Mouse (Mus musculus): ENCODE measurements around the gene Adgrg5. TPM values are rescaled to one million over a fixed set of nuclear protein-coding genes. Genes with fewer than 3 reads are reported as not detected.

Gene Adgrg5
- polyA plus RNA-seq, 1 experiment from 2014 or later = 0.25 TPM

DNA sequence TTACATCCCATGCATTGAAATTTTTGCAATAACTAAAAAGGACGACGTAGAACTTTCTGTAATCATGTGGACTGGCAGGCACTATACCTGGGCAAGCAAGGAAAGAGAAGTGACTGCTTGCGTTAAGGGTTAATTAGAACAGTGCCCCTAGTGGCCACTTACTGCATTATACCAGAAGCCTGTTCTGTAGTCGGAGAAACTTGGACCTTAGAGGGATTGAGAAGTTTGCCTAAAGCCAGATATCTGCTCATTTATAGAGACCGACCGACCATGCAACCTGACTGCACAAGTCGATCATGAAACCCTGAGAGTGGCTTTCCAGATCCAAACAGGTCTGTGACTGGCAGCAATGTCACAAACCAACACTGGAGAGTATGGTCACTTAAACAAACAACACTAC, 43.1 kb downstream of the Adgrg5 start:
- Histone ChIP-seq H3K4me3 (replicated peaks) (no peak overlapping the region), H3K27ac (replicated peaks) (peak overlapping the region; percentile 95), H3K9me3 (replicated peaks) (no peaks in the 10 kb centered on the region), H3K4me2 (no peak overlapping the region), H3K4me1 (replicated peaks) (peaks cover 88% of the 10 kb centered on the region), H3K36me3 (replicated peaks) (no peaks in the 10 kb centered on the region), H3K27me3 (no peaks in the 10 kb centered on the region), H3K9ac (no peak overlapping the region)
- no peak for ATAC-seq (ENCODE audit: insufficient read depth)
- 4% methylated on average over 7 of the region's 7 CpGs for WGBS (ENCODE audit: insufficient replicate concordance)

DNA sequence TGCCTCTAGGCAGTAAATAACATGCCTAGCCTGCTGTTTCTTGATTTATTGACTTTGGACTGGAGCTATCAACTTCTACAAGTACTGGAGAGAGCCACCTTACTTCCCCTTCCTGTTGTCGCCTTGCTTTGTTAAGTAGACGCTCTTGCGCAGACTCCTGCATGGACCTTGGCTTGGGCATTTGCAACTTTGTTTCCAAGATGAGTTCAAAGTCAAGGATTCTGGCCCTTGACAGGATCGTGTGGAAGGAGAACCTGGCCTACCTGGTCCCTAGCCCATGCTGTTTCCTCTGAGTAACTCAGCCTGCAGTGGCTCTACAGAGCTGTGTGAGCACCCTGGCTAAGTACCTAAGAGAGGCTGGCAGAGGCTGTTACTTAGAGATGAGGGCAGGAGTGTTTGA, 43.6 kb downstream of the Adgrg5 start:
- H3K4me2 ChIP-seq = no peak overlapping the region
- no peak for ATAC-seq (ENCODE audit: insufficient read depth)
- no peaks in the 10 kb centered on the region for H3K36me3 ChIP-seq (replicated peaks)
- no peaks in the 10 kb centered on the region for H3K9me3 ChIP-seq (replicated peaks)
- H3K27me3 ChIP-seq = no peaks in the 10 kb centered on the region
- WGBS (ENCODE audit: insufficient replicate concordance) = 23% methylated on average over 4 of the region's 4 CpGs
- H3K27ac ChIP-seq (replicated peaks) = peak overlapping the region; percentile 95
- peaks cover 88% of the 10 kb centered on the region for H3K4me1 ChIP-seq (replicated peaks)
- no peak overlapping the region for H3K4me3 ChIP-seq (replicated peaks)
- H3K9ac ChIP-seq = no peak overlapping the region

DNA sequence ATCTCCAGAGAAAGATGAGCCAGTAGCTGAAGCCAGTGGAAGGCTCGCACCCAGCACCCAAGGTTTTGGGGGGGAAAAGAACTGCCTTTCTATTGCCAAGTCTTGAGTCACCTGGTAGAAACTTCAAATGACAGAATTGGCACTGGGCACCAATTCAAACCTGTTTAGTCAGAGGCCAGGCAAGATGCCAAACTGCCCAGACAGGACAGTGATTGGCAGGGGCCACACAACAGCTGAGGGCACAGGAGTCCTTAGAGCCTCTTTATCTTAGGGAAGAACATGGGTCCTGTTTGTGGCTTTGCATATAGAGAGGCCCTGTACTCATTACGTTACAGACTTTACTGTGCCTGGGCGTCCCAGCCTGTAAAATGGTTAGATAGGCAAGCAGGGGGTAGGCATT, 44.1 kb downstream of the Adgrg5 start:
- 40% methylated on average over 3 of the region's 3 CpGs for WGBS (ENCODE audit: insufficient replicate concordance)
- H3K36me3 ChIP-seq (replicated peaks) = no peaks in the 10 kb centered on the region
- peaks cover 83% of the 10 kb centered on the region for H3K4me1 ChIP-seq (replicated peaks)
- H3K4me3 ChIP-seq (replicated peaks) = no peak overlapping the region
- H3K9ac ChIP-seq = no peak overlapping the region
- H3K4me2 ChIP-seq = no peak overlapping the region
- no peaks in the 10 kb centered on the region for H3K27me3 ChIP-seq
- no peaks in the 10 kb centered on the region for H3K9me3 ChIP-seq (replicated peaks)
- peak overlapping the region; percentile 95 for H3K27ac ChIP-seq (replicated peaks)
- no peak for ATAC-seq (ENCODE audit: insufficient read depth)

DNA sequence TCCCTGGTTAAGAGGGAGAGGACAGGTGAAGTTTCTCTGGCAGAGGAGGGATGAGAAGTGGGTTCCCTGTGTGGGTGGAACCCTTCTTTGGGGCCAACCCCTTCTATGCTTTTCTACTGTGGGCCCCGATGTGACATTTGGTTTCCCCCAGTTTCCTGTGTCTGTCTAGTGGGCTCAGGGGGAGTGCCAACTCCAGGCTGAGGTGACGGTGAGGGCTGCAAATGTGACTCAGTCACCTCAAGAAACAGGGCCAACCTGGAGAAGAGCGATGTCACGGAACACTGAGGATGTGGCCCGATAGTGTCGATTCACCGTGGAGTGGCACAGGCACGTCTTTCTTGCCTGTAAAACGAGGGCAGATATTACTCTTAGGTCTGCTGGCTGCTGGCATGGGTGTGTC, 49.8 kb downstream of the Adgrg5 start:
- Histone ChIP-seq H3K9me3 (replicated peaks) (no peaks in the 10 kb centered on the region), H3K4me2 (no peak overlapping the region), H3K27ac (replicated peaks) (no peak overlapping the region), H3K4me1 (replicated peaks) (peaks cover 77% of the 10 kb centered on the region), H3K27me3 (peaks cover 11% of the 10 kb centered on the region), H3K36me3 (replicated peaks) (no peaks in the 10 kb centered on the region), H3K4me3 (replicated peaks) (no peak overlapping the region), H3K9ac (no peak overlapping the region)
- WGBS (ENCODE audit: insufficient replicate concordance) = 50% methylated on average over 9 of the region's 9 CpGs
- ATAC-seq (ENCODE audit: insufficient read depth) = no peak

DNA sequence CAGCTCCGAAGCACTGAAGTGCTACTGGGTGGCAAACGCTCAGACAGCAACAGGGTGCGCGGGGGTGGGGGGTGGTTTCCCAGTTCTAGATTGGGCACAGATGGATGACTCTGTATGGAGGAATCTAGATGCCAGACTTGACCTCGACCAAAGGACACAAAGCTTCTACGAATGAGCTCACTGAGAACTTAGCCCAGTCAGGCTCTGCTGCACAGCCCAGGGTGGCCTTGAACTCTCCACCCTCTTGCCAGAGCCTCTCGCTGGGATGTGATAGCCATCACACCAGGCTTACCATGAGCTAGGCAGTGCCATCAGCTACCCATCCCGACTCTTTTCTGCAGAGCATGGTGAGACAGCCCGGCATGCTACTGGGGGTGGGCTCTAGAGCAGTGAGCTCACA, 50.3 kb downstream of the Adgrg5 start:
- 62% methylated on average over 9 of the region's 9 CpGs for WGBS (ENCODE audit: insufficient replicate concordance)
- Histone ChIP-seq H3K4me1 (replicated peaks) (peaks cover 79% of the 10 kb centered on the region), H3K4me3 (replicated peaks) (no peak overlapping the region), H3K36me3 (replicated peaks) (no peaks in the 10 kb centered on the region), H3K9me3 (replicated peaks) (no peaks in the 10 kb centered on the region), H3K4me2 (no peak overlapping the region), H3K27me3 (peaks cover 14% of the 10 kb centered on the region), H3K9ac (no peak overlapping the region), H3K27ac (replicated peaks) (no peak overlapping the region; the same call in 1 of the 2 replicates)
- ATAC-seq (ENCODE audit: insufficient read depth) = no peak

DNA sequence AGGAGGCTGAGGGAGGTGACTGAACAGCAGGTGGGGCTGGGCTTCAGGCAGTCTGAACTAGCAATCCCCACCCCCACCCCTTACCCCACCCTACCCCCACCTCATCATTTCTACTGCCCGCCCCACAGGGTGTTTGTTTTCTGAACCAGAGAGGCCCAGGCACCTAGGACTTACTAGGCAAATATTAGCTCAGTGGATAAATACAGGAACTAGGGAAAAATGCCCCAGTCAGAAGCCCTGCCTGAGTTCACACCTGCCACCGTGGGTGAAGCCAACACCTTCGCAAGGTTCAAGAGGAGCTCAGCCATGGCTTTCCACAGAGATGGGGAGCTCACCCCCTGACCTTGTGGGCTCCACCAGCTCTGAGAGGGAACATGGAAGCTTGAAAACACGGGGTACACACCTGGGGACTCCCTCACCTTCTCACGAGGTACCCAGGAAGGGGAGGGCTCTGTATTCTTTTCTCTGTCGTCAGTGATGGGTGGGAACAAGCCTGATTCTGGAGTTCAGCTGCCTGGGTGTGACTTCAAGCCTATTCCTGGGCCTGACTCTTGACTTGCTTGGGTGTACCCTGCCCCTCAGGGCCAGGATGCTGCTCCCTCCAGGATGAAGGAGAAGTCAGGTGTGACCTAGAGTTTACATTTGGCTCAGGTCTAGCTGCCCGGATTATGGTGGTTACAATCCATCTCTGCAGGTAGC, 51.1 kb downstream of the Adgrg5 start, which contains the start of gene Adgrg1:
Gene Adgrg1, plus strand, starts transcription at position 285 of the 699 bp plus-strand sequence.
- Histone ChIP-seq H3K27ac (replicated peaks) (peak within 1 kb of the TSS; percentile 74), H3K4me1 (replicated peaks) (peaks cover 82% of the 10 kb centered on the region), H3K4me2 (peak within 1 kb of the TSS; percentile 27), H3K4me3 (replicated peaks) (no peak within 1 kb of the TSS), H3K27me3 (peaks cover 14% of the 10 kb centered on the region), H3K36me3 (replicated peaks) (no peaks in the 10 kb centered on the region), H3K9me3 (replicated peaks) (no peaks in the 10 kb centered on the region), H3K9ac (no peak within 1 kb of the TSS)
- 45% methylated on average over 7 of the region's 7 CpGs for WGBS (ENCODE audit: insufficient replicate concordance)
- peak; percentile 59 for ATAC-seq (ENCODE audit: insufficient read depth)

DNA sequence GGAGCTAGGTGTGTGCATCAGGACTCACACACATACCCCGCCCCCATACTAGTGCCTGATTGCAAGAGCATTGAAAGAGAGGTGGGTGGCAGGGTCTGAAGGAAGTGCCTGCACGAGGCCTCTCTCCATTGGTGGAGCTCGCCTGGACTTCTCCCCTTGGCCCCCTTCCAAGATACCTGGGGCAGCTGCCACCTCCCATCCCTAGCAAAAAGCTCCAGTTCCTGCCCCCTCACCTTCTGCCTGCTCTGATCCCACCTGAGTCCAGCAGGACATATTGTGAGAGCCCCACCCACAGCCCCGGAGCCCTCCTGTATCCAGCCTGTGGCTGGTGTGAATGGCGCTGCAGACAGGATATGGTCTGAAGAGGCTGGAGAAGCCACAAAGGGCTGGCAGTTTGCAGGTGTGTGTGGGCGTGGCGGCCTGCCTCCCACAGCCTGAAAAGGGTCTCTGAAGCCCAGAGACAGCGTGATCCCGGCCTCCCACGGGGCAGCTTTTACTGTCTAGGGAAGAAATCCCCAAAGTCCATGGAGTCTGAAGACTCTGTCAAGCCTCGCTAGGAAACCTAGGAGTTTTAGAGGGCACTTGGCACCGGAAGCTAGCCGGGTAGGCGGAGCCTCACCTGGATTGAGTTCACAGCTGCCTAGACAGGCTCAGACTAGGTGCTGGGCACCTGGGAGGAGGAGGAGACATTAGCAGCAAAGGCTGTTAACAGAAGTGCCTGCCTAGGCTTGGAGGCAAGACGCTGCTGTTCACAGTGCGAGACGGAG, 53.3 kb downstream of the Adgrg5 start:
- Histone ChIP-seq H3K4me2 (peak overlapping the region; percentile 75), H3K4me3 (replicated peaks) (peak overlapping the region; percentile 50), H3K36me3 (replicated peaks) (no peaks in the 10 kb centered on the region), H3K27ac (replicated peaks) (peak overlapping the region; percentile 65), H3K4me1 (replicated peaks) (peaks cover 90% of the 10 kb centered on the region), H3K27me3 (peaks cover 14% of the 10 kb centered on the region), H3K9me3 (replicated peaks) (no peaks in the 10 kb centered on the region), H3K9ac (peak overlapping the region; percentile 51)
- 10% methylated on average over 17 of the region's 17 CpGs for WGBS (ENCODE audit: insufficient replicate concordance)
- ATAC-seq (ENCODE audit: insufficient read depth) = peak; percentile 22; the same call in 1 of the 2 replicates

DNA sequence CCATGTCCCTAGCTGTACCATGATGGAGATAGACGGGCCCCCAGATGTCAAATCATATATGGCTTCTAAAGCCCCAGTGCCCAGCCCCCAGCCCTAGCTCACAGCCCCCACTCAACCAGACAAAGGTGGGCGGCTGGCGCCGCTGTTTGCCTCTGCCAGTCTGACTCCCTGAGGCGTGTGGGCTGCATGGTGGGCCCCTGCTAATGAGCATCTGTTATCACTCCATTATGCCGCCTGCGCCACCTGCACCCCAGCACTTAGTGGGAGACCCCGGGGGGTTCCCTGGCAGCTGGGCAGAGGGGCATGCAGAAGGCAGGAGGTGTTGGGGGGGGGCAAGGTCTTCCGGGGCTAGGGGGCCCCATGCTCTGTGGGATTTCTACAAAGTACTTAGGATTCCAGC, 54.6 kb downstream of the Adgrg5 start:
- peak overlapping the region; percentile 75 for H3K4me2 ChIP-seq
- peak overlapping the region; percentile 50 for H3K4me3 ChIP-seq (replicated peaks)
- WGBS (ENCODE audit: insufficient replicate concordance) = 19% methylated on average over 9 of the region's 9 CpGs
- H3K4me1 ChIP-seq (replicated peaks) = peaks cover 99% of the 10 kb centered on the region
- H3K9ac ChIP-seq = peak overlapping the region; percentile 51; the same call in 1 of the 2 replicates
- peaks cover 14% of the 10 kb centered on the region for H3K27me3 ChIP-seq
- no peaks in the 10 kb centered on the region for H3K9me3 ChIP-seq (replicated peaks)
- no peak for ATAC-seq (ENCODE audit: insufficient read depth)
- no peak overlapping the region for H3K27ac ChIP-seq (replicated peaks)
- no peaks in the 10 kb centered on the region for H3K36me3 ChIP-seq (replicated peaks)

DNA sequence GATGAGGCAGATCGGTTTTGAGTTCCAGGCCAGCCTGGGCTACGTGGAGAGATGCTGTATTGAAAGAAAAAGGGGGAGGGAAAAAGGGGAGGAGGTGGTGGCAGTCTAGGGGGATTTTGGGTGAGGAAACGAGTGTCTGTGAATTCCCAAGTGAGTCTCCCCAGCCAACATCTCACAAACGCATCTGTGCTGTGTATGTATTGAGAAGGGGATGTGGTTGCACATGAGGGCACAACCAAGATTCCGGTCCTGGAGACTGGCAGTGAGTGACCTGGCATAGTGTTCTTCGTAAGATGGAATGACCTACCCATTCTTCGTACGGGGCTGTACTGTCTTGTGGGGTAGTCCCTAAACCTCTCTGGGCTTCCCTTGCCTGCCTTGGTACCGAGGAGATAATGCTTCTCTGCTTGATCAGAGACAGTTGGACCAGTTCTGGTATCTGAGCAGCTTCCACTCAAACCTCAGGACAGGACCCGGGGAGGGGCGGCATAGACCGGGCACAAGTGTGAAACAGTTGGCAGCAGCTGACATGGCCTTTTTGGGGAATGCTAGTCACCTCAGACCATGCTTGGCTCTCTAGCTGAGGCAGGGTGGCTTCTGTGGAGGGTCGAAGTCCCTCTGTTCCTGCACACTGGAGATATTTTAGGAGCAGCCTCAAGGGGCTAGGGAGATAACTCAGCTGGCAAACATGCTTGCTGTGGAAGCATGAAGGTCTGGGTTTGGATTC, 55.3 kb downstream of the Adgrg5 start:
- no peak overlapping the region; the same call in 1 of the 2 replicates for H3K27ac ChIP-seq (replicated peaks)

DNA sequence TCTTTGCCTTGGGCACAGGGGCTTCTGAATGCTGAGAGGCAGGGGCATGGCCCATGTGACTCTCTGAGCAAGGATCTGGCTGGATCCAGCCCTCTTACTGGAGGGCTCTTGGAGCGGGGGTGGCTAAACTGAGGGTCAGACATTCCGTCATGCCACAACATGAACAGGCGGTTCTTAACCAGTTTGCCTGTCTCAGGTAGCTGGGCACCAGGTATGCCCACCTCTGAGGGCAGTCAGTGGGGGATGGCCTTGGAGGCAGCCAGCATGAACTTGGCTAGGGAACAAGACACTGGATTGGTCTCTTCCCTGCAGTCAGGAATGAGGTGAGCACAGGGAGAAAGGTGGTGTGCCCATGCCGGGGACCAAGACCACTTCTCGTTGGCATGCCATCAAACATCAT, 56.7 kb downstream of the Adgrg5 start:
- Histone ChIP-seq H3K4me3 (replicated peaks) (no peak overlapping the region), H3K4me1 (replicated peaks) (peaks cover 98% of the 10 kb centered on the region), H3K4me2 (no peak overlapping the region), H3K36me3 (replicated peaks) (no peaks in the 10 kb centered on the region), H3K27ac (replicated peaks) (0 out of 2 replicates have a peak overlapping the region, but pooled peaks have one; percentile 3), H3K27me3 (peaks cover 14% of the 10 kb centered on the region), H3K9ac (no peak overlapping the region), H3K9me3 (replicated peaks) (no peaks in the 10 kb centered on the region)
- WGBS (ENCODE audit: insufficient replicate concordance) = 67% methylated on average over 5 of the region's 5 CpGs
- no peak for ATAC-seq (ENCODE audit: insufficient read depth)

More for the DNA sequence above, 55.3 kb downstream of the Adgrg5 start:
- 19% methylated on average over 13 of the region's 13 CpGs for WGBS (ENCODE audit: insufficient replicate concordance)
- peaks cover 14% of the 10 kb centered on the region for H3K27me3 ChIP-seq
- peak overlapping the region; percentile 50; the same call in 1 of the 2 replicates for H3K4me3 ChIP-seq (replicated peaks)
- no peak for ATAC-seq (ENCODE audit: insufficient read depth)
- peak overlapping the region; percentile 51; the same call in 1 of the 2 replicates for H3K9ac ChIP-seq
- H3K4me1 ChIP-seq (replicated peaks) = peaks cover 99% of the 10 kb centered on the region
- H3K36me3 ChIP-seq (replicated peaks) = no peaks in the 10 kb centered on the region
- peak overlapping the region; percentile 75 for H3K4me2 ChIP-seq
- no peaks in the 10 kb centered on the region for H3K9me3 ChIP-seq (replicated peaks)

DNA sequence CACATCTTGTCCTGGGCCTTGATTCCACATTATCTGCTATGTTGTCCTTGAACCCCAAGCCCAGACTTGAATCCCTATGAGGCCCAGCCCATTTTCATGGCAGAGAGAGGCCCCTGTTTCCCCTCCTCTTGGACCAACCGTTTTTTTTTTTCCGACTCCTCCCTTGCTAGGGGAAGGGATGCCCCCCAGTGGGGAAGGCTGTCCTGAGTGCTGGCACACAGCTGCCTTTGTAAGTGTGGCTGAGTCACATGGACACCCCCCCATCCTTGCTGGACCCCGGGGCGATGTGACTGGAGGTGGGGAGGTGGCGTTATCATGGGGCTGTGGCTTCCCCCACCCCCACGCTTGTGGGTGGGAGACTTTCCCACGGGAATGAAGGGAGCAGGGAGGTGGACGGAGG, 57.5 kb downstream of the Adgrg5 start:
- Histone ChIP-seq H3K27ac (replicated peaks) (no peak overlapping the region; the same call in 1 of the 2 replicates), H3K36me3 (replicated peaks) (no peaks in the 10 kb centered on the region), H3K4me3 (replicated peaks) (no peak overlapping the region), H3K4me2 (no peak overlapping the region), H3K9ac (no peak overlapping the region), H3K4me1 (replicated peaks) (peaks cover 98% of the 10 kb centered on the region), H3K27me3 (peaks cover 14% of the 10 kb centered on the region), H3K9me3 (replicated peaks) (no peaks in the 10 kb centered on the region)
- ATAC-seq (ENCODE audit: insufficient read depth) = no peak
- 24% methylated on average over 8 of the region's 8 CpGs for WGBS (ENCODE audit: insufficient replicate concordance)

Data from liver, embryonic 15.5 days (tissue).